Mouse (Mus musculus): ENCODE results near the gene Selenom.

- TF ChIP-seq CTCF (IDR thresholded peaks at IDR 0.05; ENCODE audit: control insufficient read depth, insufficient read depth, insufficient replicate concordance, low read depth, low read length) (no peak), POLR2A (IDR thresholded peaks at IDR 0.05; ENCODE audit: control insufficient read depth, low read depth, low read length) (no peak)
Observed at GRCm38 (mm10) chr11:3541932-3542331, 27.4 kb downstream of the Selenom start.

All from testis, adult 2 months (tissue).